Mouse (Mus musculus): ENCODE data around the gene Upf2. TPM values are rescaled to one million over a fixed set of nuclear protein-coding genes. Genes with fewer than 3 reads are reported as not detected.
"Not testable (repeated sequence)": the region's sequence is repeated elsewhere in the genome, so short reads cannot be mapped to it uniquely, and the experiment has no call there.

The Upf2 gene
- polyA plus RNA-seq, 1 experiment from 2014 or later = 11.5 TPM

GRCm38 (mm10) chr2:5957705-5958104, 6.4 kb downstream of the Upf2 start:
- whole genome bisulfite sequencing = 92% methylated on average over 9 of the region's 9 CpGs

DNA sequence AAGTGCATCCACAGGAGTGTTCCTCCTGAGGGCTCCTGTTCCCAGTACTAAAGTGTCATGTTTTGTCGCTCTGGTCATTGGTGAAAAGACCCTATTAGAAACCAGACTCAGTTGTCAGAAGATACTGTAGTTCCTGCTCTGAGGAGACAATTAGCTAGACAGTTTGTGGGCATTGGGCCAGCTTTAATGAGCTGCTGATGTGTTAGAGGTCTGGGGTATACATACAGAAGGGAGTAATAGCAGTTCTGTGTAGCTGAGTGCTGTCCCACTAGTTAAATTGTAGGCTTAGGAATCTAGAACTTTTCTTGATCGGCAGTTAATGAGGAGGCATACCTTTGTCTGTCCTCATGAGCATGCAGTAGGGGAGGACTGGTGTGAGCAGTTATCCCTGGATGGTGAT, 11.0 kb downstream of the Upf2 start:
- Histone ChIP-seq H3K4me1 (no peaks in the 10 kb centered on the region), H3K4me3 (no peak overlapping the region), H3K9me3 (replicated peaks) (no peaks in the 10 kb centered on the region), H3K36me3 (peaks cover 96% of the 10 kb centered on the region), H3K27me3 (ENCODE audit: low read depth, poor library complexity, severe bottlenecking) (no peaks in the 10 kb centered on the region), H3K27ac (no peak overlapping the region)
- DNase-seq (ENCODE audit: low spot score) = no peak
- 90% methylated on average over 2 of the region's 2 CpGs for WGBS

More at GRCm38 (mm10) chr2:5957705-5958104, 6.4 kb downstream of the Upf2 start:
- Histone ChIP-seq H3K36me3 (peaks cover 63% of the 10 kb centered on the region), H3K4me3 (no peak overlapping the region), H3K27me3 (ENCODE audit: low read depth, poor library complexity, severe bottlenecking) (no peaks in the 10 kb centered on the region), H3K27ac (no peak overlapping the region), H3K9me3 (replicated peaks) (no peaks in the 10 kb centered on the region), H3K4me1 (0 out of 2 replicates have a peak, but pooled peaks cover under 1% of the 10 kb centered on the region)
- no peak for DNase-seq (ENCODE audit: low spot score)

GRCm38 (mm10) chr2:5963729-5964128, 12.5 kb downstream of the Upf2 start:
- not testable (repeated sequence) for DNase-seq (ENCODE audit: low spot score); H3K9me3 ChIP-seq (replicated peaks); H3K4me1 ChIP-seq; H3K27ac ChIP-seq; H3K4me3 ChIP-seq; H3K27me3 ChIP-seq (ENCODE audit: low read depth, poor library complexity, severe bottlenecking)
- peaks cover 81% of the 10 kb centered on the region for H3K36me3 ChIP-seq
- WGBS = 90% methylated on average over 4 of the region's 4 CpGs

DNA sequence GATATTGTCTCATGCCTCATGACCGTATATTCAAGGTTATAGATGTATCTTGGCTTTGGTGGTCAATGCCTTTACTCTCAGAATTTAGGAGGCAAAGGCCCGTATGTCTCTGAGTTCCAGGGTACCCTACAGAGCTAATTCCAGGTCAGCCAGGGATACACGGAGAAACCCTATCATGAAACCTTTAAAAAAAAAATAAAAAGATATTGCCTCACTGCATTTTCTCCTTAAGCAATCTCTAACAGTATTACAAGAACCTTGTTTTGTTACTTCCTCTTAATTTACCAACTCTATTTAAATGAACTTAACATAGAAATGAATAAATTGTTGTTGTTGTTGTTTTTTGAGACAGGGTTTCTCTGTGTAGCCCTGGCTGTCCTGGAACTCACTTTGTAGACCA, 14.7 kb downstream of the Upf2 start:
- Histone ChIP-seq H3K36me3 (peaks cover 58% of the 10 kb centered on the region), H3K27me3 (ENCODE audit: low read depth, poor library complexity, severe bottlenecking) (no peaks in the 10 kb centered on the region), H3K4me3 (no peak overlapping the region), H3K27ac (no peak overlapping the region), H3K4me1 (no peaks in the 10 kb centered on the region), H3K9me3 (replicated peaks) (no peaks in the 10 kb centered on the region)
- WGBS = 95% methylated on average over 3 of the region's 3 CpGs
- no peak for DNase-seq (ENCODE audit: low spot score)

DNA sequence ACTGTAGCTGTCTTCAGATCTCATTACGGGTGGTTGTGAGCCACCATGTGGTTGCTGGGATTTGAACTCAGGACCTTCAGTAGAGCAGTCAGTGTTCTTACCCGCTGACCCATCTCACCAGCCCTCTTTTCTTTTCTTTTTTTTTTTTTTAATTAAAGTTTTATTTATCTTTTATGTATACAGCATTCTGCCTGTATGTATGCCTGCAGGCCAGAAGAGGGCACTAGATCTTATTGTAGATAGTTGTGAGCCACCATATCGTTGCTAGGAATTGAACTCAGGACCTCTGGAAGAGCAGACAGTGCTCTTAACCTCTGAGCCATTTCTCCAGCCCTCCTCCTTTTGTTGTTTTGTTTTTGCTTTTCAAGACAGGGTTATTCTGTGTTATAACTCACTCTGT, 19.4 kb downstream of the Upf2 start:
- not testable (repeated sequence) for DNase-seq (ENCODE audit: low spot score); H3K4me3 ChIP-seq; H3K9me3 ChIP-seq (replicated peaks); H3K4me1 ChIP-seq; H3K27me3 ChIP-seq (ENCODE audit: low read depth, poor library complexity, severe bottlenecking); H3K27ac ChIP-seq
- 98% methylated on average over 3 of the region's 3 CpGs for WGBS
- H3K36me3 ChIP-seq = peaks cover 37% of the 10 kb centered on the region

- no peaks in the 10 kb centered on the region for H3K9me3 ChIP-seq (replicated peaks)
- no peaks in the 10 kb centered on the region for H3K4me1 ChIP-seq
- no peaks in the 10 kb centered on the region for H3K27me3 ChIP-seq (ENCODE audit: low read depth, poor library complexity, severe bottlenecking)
- no peak overlapping the region for H3K27ac ChIP-seq
- peaks cover 72% of the 10 kb centered on the region for H3K36me3 ChIP-seq
- no peak for DNase-seq (ENCODE audit: low spot score)
- 98% methylated on average over 4 of the region's 4 CpGs for WGBS
- H3K4me3 ChIP-seq = no peak overlapping the region
These were observed 26.3 kb downstream of the Upf2 start for GRCm38 (mm10) chr2:5977532-5977931.

DNA sequence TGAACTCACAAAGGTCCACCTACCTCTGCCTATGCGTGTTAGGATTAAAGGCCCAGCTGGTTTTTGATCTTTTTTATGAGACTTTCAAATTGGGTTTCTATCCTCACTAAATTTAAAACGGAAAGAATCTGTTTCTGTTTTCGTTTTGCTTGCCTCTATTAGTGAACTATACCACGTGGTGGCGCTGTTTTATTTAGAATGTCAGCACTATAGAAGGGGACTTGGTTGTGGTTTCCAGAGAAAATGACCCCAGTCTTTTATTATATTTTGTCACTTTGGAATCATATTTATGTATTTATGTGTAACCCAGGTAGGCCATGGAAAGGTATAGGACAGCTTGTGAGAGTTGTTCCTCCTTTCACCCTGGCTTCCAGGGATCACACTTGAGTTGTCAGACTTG, 44.3 kb downstream of the Upf2 start:
- H3K4me1 ChIP-seq = 0 out of 2 replicates have a peak, but pooled peaks cover 3% of the 10 kb centered on the region
- H3K27ac ChIP-seq = no peak overlapping the region
- peak; percentile 35 for DNase-seq (ENCODE audit: low spot score)
- no peaks in the 10 kb centered on the region for H3K27me3 ChIP-seq (ENCODE audit: low read depth, poor library complexity, severe bottlenecking)
- peaks cover 35% of the 10 kb centered on the region for H3K36me3 ChIP-seq
- no peak overlapping the region for H3K4me3 ChIP-seq
- WGBS = 20% methylated on average over 5 of the region's 5 CpGs
- H3K9me3 ChIP-seq (replicated peaks) = no peaks in the 10 kb centered on the region

DNA sequence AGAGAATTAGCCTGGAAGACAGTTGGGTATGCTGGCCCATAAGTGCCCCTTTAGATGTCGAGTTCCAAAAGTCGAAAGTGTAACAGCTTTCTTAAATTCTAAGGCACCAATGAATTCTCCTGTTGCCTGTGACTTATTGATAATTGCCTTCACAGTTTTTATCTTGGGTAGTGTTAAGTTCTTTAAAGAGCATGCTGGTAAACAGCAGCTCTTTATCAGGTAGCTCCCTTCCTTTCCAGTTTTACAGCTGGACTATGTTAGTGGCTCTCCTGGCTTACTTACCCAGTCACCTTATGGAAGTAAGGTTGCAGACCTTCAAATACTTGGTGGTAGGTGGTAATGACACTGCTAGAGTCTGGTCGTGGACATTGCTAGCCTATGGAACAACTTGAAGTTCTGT, 52.7 kb downstream of the Upf2 start:
- peaks cover 6% of the 10 kb centered on the region for H3K4me1 ChIP-seq
- no peaks in the 10 kb centered on the region for H3K9me3 ChIP-seq (replicated peaks)
- WGBS = 85% methylated on average over 3 of the region's 3 CpGs
- no peaks in the 10 kb centered on the region for H3K27me3 ChIP-seq (ENCODE audit: low read depth, poor library complexity, severe bottlenecking)
- no peak overlapping the region for H3K4me3 ChIP-seq
- H3K27ac ChIP-seq = no peak overlapping the region
- H3K36me3 ChIP-seq = peaks cover 38% of the 10 kb centered on the region
- no peak for DNase-seq (ENCODE audit: low spot score)

DNA sequence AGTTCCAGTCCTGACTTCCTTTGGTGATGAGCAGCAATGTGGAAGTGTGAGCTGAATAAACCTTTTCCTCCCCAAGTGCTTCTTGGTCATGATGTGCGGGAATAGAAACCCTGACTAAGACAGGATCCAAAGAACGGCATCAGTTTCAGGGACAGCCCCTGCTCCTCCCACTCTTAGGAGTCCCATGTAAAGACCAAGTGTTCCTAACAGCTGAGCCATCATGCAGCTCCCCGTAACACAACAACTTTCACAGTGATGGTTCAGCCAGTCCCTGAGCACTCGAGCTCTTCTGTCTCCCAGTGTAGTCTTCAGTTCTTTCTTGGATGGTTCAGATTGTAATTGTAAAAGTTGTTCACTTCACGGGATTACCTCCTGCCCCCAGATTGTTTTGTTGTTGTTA, 63.3 kb downstream of the Upf2 start:
- 93% methylated on average over 5 of the region's 5 CpGs for WGBS
- Histone ChIP-seq H3K4me1 (no peaks in the 10 kb centered on the region), H3K27ac (no peak overlapping the region), H3K4me3 (no peak overlapping the region), H3K9me3 (replicated peaks) (no peaks in the 10 kb centered on the region), H3K27me3 (ENCODE audit: low read depth, poor library complexity, severe bottlenecking) (no peaks in the 10 kb centered on the region), H3K36me3 (peaks cover 58% of the 10 kb centered on the region)
- DNase-seq (ENCODE audit: low spot score) = no peak

- not testable (repeated sequence) for H3K4me1 ChIP-seq; DNase-seq (ENCODE audit: low spot score); H3K27ac ChIP-seq; H3K27me3 ChIP-seq (ENCODE audit: low read depth, poor library complexity, severe bottlenecking); H3K9me3 ChIP-seq (replicated peaks); H3K4me3 ChIP-seq
- H3K36me3 ChIP-seq = peaks cover 64% of the 10 kb centered on the region
- 87% methylated on average over 6 of the region's 6 CpGs for WGBS
These were observed 63.9 kb downstream of the Upf2 start for GRCm38 (mm10) chr2:6015182-6015581.

GRCm38 (mm10) chr2:6020570-6020969, 69.3 kb downstream of the Upf2 start:
- H3K4me3 ChIP-seq = no peak overlapping the region
- no peak for DNase-seq (ENCODE audit: low spot score)
- H3K27ac ChIP-seq = no peak overlapping the region
- H3K27me3 ChIP-seq (ENCODE audit: low read depth, poor library complexity, severe bottlenecking) = no peaks in the 10 kb centered on the region
- no peaks in the 10 kb centered on the region for H3K4me1 ChIP-seq
- no peaks in the 10 kb centered on the region for H3K9me3 ChIP-seq (replicated peaks)
- peaks cover 71% of the 10 kb centered on the region for H3K36me3 ChIP-seq

GRCm38 (mm10) chr2:6042644-6043043, 91.4 kb downstream of the Upf2 start:
- Histone ChIP-seq H3K9me3 (replicated peaks) (no peaks in the 10 kb centered on the region), H3K36me3 (peaks cover 58% of the 10 kb centered on the region), H3K27ac (no peak overlapping the region), H3K4me1 (no peaks in the 10 kb centered on the region), H3K4me3 (no peak overlapping the region), H3K27me3 (ENCODE audit: low read depth, poor library complexity, severe bottlenecking) (no peaks in the 10 kb centered on the region)
- WGBS = 91% methylated on average over 1 of the region's 1 CpGs
- DNase-seq (ENCODE audit: low spot score) = no peak

GRCm38 (mm10) chr2:6046796-6047195, 95.5 kb downstream of the Upf2 start:
- H3K36me3 ChIP-seq = peaks cover 78% of the 10 kb centered on the region
- 75% methylated on average over 7 of the region's 7 CpGs for WGBS
- no peaks in the 10 kb centered on the region for H3K9me3 ChIP-seq (replicated peaks)
- H3K4me1 ChIP-seq = no peaks in the 10 kb centered on the region
- H3K27me3 ChIP-seq (ENCODE audit: low read depth, poor library complexity, severe bottlenecking) = no peaks in the 10 kb centered on the region
- DNase-seq (ENCODE audit: low spot score) = no peak
- H3K4me3 ChIP-seq = no peak overlapping the region
- H3K27ac ChIP-seq = no peak overlapping the region

DNA sequence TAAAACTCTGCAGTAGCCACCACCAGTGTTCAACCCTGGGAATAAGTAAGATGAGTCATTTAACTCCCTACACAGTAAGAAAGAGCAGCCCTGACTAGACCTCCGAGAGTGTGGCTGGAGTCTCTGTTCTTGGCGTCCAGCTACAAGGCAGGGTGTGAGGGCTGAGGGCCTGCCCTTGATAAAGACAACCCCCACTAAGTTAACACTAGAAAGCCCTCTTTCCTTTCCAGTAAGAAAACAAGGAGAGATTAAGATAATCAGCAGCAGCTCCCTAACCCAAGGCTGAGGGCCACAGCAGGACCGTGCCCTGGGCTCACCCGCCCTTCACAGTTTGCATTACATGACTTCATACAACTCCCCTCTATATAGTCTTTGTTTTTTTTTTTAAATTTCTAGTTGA, 97.3 kb downstream of the Upf2 start:
- Histone ChIP-seq H3K4me3 (no peak overlapping the region), H3K36me3 (peaks cover 81% of the 10 kb centered on the region), H3K27me3 (ENCODE audit: low read depth, poor library complexity, severe bottlenecking) (no peaks in the 10 kb centered on the region), H3K27ac (no peak overlapping the region), H3K9me3 (replicated peaks) (no peaks in the 10 kb centered on the region), H3K4me1 (no peaks in the 10 kb centered on the region)
- no peak for DNase-seq (ENCODE audit: low spot score)
- 86% methylated on average over 4 of the region's 4 CpGs for WGBS

Measured in limb, embryonic 10.5 days (tissue).